Mouse (Mus musculus) E14TG2a.4 (cell line): ENCODE data around the gene Atg9a.

Experiments used
- CTCF ChIP-seq: conservative IDR thresholded peaks from 2 replicates; pipeline ENCODE4 v1.5.1; 2014; ENCODE audit warnings: low read length
- POU5F1 ChIP-seq: IDR thresholded peaks from 2 replicates; pipeline ENCODE4 v1.6.1; 2014; ENCODE audit warnings: low read length, borderline replicate concordance

GRCm38 (mm10) chr1:75214442-75214841 is 22.4 kb upstream of the Atg9a start:
- no peak for TF ChIP-seq CTCF
- no peak for TF ChIP-seq POU5F1
